Comparison of ENCODE assay signal across 8 mouse cellular contexts in the genomic region with DNA sequence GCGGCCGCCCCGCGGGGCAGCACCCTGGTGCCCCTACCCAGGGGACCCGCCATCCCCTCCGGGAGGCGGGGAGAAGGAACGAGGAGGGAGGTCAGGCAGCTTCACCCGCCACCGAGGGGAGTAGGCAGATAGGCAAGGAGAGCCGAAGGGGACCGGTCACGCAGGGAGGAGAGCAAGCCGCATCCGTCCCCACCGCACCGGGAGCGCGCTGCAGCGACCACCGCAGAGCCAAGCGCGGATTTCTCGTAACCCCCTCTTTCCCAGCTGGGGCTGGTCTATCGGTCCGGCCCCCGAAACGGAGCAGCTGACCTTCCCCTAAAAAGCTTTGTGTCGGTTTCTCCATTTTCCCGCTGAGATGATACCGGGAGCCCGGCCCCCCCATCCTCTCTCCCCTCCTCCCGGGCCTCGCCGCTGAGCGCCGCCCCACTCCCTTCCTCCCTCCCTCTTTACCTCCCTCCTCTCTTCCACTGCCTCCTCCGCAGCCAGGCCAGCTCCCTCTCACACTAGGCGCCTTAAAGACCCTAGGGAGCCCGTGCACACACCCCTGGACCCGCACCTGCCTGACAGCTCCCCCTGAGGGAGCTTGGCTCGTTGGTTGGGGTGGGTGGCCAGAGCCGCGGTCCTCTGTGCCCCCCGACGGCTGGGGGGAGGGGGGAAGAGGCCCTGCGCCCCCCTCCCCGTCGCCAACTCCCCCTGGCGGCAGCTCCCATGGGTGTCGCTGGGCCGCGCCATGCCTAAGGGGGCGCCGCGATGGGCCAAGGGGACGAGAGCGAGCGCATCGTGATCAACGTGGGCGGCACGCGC. TPM values are rescaled to one million over a fixed set of nuclear protein-coding genes. Genes with fewer than 3 reads are reported as not detected.
DNase-seq lines count a peak whose midpoint lies in the region; ATAC-seq and TF ChIP-seq lines count a peak whose summit lies in the region.

No protein-coding gene starts in this region.

- H3K9ac ChIP-seq in kidney, postnatal 0 days (ENCODE audit: low read depth, low read length), result no peak overlapping the region
- peak overlapping the region; percentile 99 for H3K9ac ChIP-seq in hindbrain, embryonic 15.5 days
- no peak overlapping the region for H3K9ac ChIP-seq in liver, embryonic 13.5 days

- peaks cover 47% of the 10 kb centered on the region for H3K27me3 ChIP-seq in kidney, postnatal 0 days (ENCODE audit: insufficient read depth, low read length)
- peaks cover 13% of the 10 kb centered on the region for H3K27me3 ChIP-seq in hindbrain, embryonic 15.5 days
- peaks cover 69% of the 10 kb centered on the region for H3K27me3 ChIP-seq in liver, embryonic 13.5 days

- H3K36me3 ChIP-seq in kidney, postnatal 0 days (ENCODE audit: insufficient read depth, low read length), result no peaks in the 10 kb centered on the region
- H3K36me3 ChIP-seq in hindbrain, embryonic 15.5 days, result no peaks in the 10 kb centered on the region
- no peaks in the 10 kb centered on the region for H3K36me3 ChIP-seq in liver, embryonic 13.5 days

- 2% methylated on average over 59 of the region's 64 CpGs for WGBS in kidney, postnatal 0 days
- WGBS in hindbrain, embryonic 15.5 days, result 1% methylated on average over 62 of the region's 64 CpGs
- 2% methylated on average over 62 of the region's 64 CpGs for WGBS in liver, embryonic 13.5 days (ENCODE audit: insufficient replicate concordance)

- TF ChIP-seq CTCF in kidney, postnatal 0 days (IDR thresholded peaks at IDR 0.05; ENCODE audit: low read depth), result peak; percentile 28; the same call in 1 of the 2 replicates

- peaks cover 10% of the 10 kb centered on the region for H3K4me1 ChIP-seq in kidney, postnatal 0 days (replicated peaks; ENCODE audit: insufficient read depth, low read length)
- peaks cover 57% of the 10 kb centered on the region for H3K4me1 ChIP-seq in hindbrain, embryonic 15.5 days (replicated peaks)
- no peaks in the 10 kb centered on the region; the same call in 1 of the 2 replicates for H3K4me1 ChIP-seq in liver, embryonic 13.5 days (replicated peaks)

- no peaks in the 10 kb centered on the region for H3K9me3 ChIP-seq in kidney, postnatal 0 days (replicated peaks; ENCODE audit: low read length)
- no peaks in the 10 kb centered on the region for H3K9me3 ChIP-seq in hindbrain, embryonic 15.5 days
- no peaks in the 10 kb centered on the region for H3K9me3 ChIP-seq in liver, embryonic 13.5 days (replicated peaks)

- peak overlapping the region; percentile 37; the same call in 1 of the 2 replicates for H3K4me3 ChIP-seq in kidney, postnatal 0 days (replicated peaks; ENCODE audit: low read depth, low read length)
- H3K4me3 ChIP-seq in hindbrain, embryonic 15.5 days, result peak overlapping the region; percentile 95
- peak overlapping the region; percentile 42; the same call in 1 of the 2 replicates for H3K4me3 ChIP-seq in liver, embryonic 13.5 days (replicated peaks)

- H3K4me2 ChIP-seq in kidney, postnatal 0 days (ENCODE audit: low read length), result peak overlapping the region; percentile 76
- H3K4me2 ChIP-seq in hindbrain, embryonic 15.5 days, result peak overlapping the region; percentile 84
- H3K4me2 ChIP-seq in liver, embryonic 13.5 days, result peak overlapping the region; percentile 62

- no peak overlapping the region for H3K27ac ChIP-seq in kidney, postnatal 0 days
- H3K27ac ChIP-seq in hindbrain, embryonic 15.5 days (replicated peaks), result peak overlapping the region; percentile 91
- no peak overlapping the region for H3K27ac ChIP-seq in liver, embryonic 13.5 days

- DNase-seq in kidney, postnatal 0 days (ENCODE audit: low spot score), result no peak
- DNase-seq in kidney, postnatal 10 days, result no peak
- DNase-seq in cerebellum, adult 9-10 months, result peak; percentile 75
- no peak for DNase-seq in liver, embryonic 13.5 days
- peak; percentile 83 for DNase-seq in right cerebral cortex, postnatal 4 days
- DNase-seq in lung, postnatal 14 days, result no peak

- no peak for ATAC-seq in kidney, postnatal 0 days (replicated peaks; ENCODE audit: low FRiP score, low read depth)
- peak; percentile 52 for ATAC-seq in hindbrain, embryonic 15.5 days (ENCODE audit: low FRiP score, low read depth)
- ATAC-seq in liver, embryonic 13.5 days (ENCODE audit: low read depth), result no peak
- no peak for ATAC-seq in megakaryocyte progenitor cell, adult 5-6 weeks (replicated peaks; ENCODE audit: poor library complexity)

RNA-seq across cellular contexts. Expression of a gene that starts 0.8 kb away (rescaled TPM):
- polyA plus RNA-seq in kidney, postnatal 0 days (2015; fragmentation: Nextera tagmentation; extraction: Ambion mirVana), result 0.03 and 0.08 TPM in 2 replicates
- 19.2 and 23.9 TPM in 2 replicates for polyA plus RNA-seq in hindbrain, embryonic 15.5 days (2015; fragmentation: Nextera tagmentation; extraction: Ambion mirVana)
- polyA plus RNA-seq in liver, embryonic 13.5 days (2015; fragmentation: Nextera tagmentation; extraction: Ambion mirVana), result 0.14 TPM in 1 of 2 replicates, not detected in the other
- 0.22 and 1.2 TPM in 2 replicates for total RNA-seq in megakaryocyte progenitor cell, adult 5-6 weeks (2015)
- total RNA-seq in megakaryocyte progenitor cell, adult 5-6 weeks (2017), result 0.07 TPM in 1 of 2 replicates, not detected in the other

RNA-seq across cellular contexts. Expression of a gene that starts 20.9 kb away (rescaled TPM):
- not detected in 2 replicates for polyA plus RNA-seq in kidney, postnatal 0 days (2015; fragmentation: Nextera tagmentation; extraction: Ambion mirVana)
- polyA plus RNA-seq in hindbrain, embryonic 15.5 days (2015; fragmentation: Nextera tagmentation; extraction: Ambion mirVana), result 0.08 and 0.25 TPM in 2 replicates
- 0.79 and 1.2 TPM in 2 replicates for polyA plus RNA-seq in liver, embryonic 13.5 days (2015; fragmentation: Nextera tagmentation; extraction: Ambion mirVana)
- total RNA-seq in megakaryocyte progenitor cell, adult 5-6 weeks (2015), result not detected in 2 replicates
- not detected in 2 replicates for total RNA-seq in megakaryocyte progenitor cell, adult 5-6 weeks (2017)

Comparison
In these comparisons a context has a peak if more than half of its experiments do, and no peak if none do; other contexts are left out.
1. DNase-seq: peak in cerebellum, adult 9-10 months (single experiment) and right cerebral cortex, postnatal 4 days (single experiment); none in kidney, postnatal 0 days (single experiment), kidney, postnatal 10 days (single experiment), liver, embryonic 13.5 days (single experiment) and lung, postnatal 14 days (single experiment).
2. H3K4me3 ChIP-seq: peak in every context shown above with its lines; median percentile 95 in hindbrain, embryonic 15.5 days; 42 in liver, embryonic 13.5 days; 37 in kidney, postnatal 0 days.
3. RNA of a gene that starts 0.8 kb away (polyA plus RNA-seq): 19.2 to 23.9 TPM in hindbrain, embryonic 15.5 days; 0.14 TPM in liver, embryonic 13.5 days and 0.03 to 0.08 TPM in kidney, postnatal 0 days; every median in the first group is over 10 times any median in the second.
4. Peak in every context shown above with its lines, with median percentiles within 50 percentile points of each other: H3K4me2 ChIP-seq.